ENCODE assay signal across 16 mouse cellular contexts in genomic region chr19:59349329-59349960, GRCm38 (mm10).
"Had no signal": no experiment of that assay in that cellular context is flagged by ENCODE, and none has a peak within 500 bp of the region (broad histone marks: within the 10 kb centered on the region; RNA-seq: fewer than 3 reads in every experiment).

No protein-coding gene starts in this region.

- H3K36me3 ChIP-seq: lung, embryonic 15.5 days; midbrain, embryonic 12.5 days; midbrain, embryonic 15.5 days; neural tube, embryonic 12.5 days had no signal

- H3K27ac ChIP-seq: lung, embryonic 15.5 days; macrophage; midbrain, embryonic 12.5 days; midbrain, embryonic 15.5 days; neural tube, embryonic 12.5 days had no signal

- H3K4me2 ChIP-seq: lung, embryonic 15.5 days; midbrain, embryonic 12.5 days; midbrain, embryonic 15.5 days; neural tube, embryonic 12.5 days had no signal

- H3K27me3 ChIP-seq: lung, embryonic 15.5 days; midbrain, embryonic 12.5 days; midbrain, embryonic 15.5 days; neural tube, embryonic 12.5 days had no signal

- H3K9me3 ChIP-seq: lung, embryonic 15.5 days; megakaryocyte, embryonic 14.5 days; midbrain, embryonic 12.5 days; midbrain, embryonic 15.5 days; neural tube, embryonic 12.5 days had no signal

- H3K9ac ChIP-seq: lung, embryonic 15.5 days; midbrain, embryonic 12.5 days; midbrain, embryonic 15.5 days; neural tube, embryonic 12.5 days had no signal

- H3K4me3 ChIP-seq: lung, embryonic 15.5 days; midbrain, embryonic 12.5 days; midbrain, embryonic 15.5 days; neural tube, embryonic 12.5 days had no signal

- DNase-seq: lung, adult 2 months; lung, postnatal 14 days; lung, postnatal 36 days; right cerebral cortex, postnatal 25 days; right cerebral cortex, postnatal 4 days; spleen, adult 18-20 months; thymus, adult 18-20 months; thymus, postnatal 14 days; thymus, postnatal 36 days had no signal

- ATAC-seq: lung, postnatal 0 days; midbrain, embryonic 15.5 days had no signal
